Mouse (Mus musculus): ENCODE measurements around the gene Itga1.

Itga1 gene

DNA sequence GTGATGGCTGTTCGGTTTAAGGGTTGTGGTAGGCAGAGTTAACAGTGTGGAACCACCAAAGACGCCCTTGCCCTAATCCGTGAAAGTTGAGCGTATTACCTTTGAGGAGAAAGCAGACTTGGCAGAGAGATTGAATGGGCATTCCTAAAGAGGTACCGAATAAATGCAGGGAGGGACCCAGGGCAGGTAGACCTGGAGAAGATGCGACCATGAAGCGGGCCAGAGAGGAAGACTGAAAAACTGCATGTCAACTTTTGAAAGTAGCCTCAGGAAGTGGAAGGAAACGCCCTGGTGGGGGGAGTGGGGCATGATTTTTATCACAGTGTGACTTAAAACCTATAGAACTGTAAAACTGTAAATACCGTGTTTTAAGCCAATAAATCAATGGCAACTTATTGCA, 2.4 kb downstream of the Itga1 start:
- DNase-seq (ENCODE audit: low read depth, low spot score) = no peak

DNA sequence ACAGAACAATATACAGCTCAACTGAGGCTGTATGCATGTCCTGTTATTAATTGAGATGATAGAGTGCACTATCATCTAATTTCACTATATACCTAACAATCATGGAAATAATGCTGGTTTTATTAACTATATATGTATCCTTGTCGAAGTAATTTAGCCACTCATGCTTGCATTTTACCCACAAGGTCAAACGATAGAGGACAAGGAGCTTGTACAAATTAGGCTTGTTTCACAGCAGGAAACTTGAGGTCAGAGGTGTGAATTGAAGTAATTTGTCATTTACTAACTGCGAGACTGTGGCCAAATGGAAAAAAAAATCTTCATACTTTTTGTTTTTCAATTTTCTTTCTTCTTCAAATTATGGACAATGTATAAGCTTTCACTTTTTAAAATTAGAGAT, 3.5 kb downstream of the Itga1 start:
- DNase-seq (ENCODE audit: low read depth, low spot score) = no peak

GRCm38 (mm10) chr13:115096965-115097364, 4.8 kb downstream of the Itga1 start:
- DNase-seq (ENCODE audit: low read depth, low spot score) = no peak

- DNase-seq (ENCODE audit: low read depth, low spot score) = no peak
Measured at GRCm38 (mm10) chr13:115096216-115096615, 5.5 kb downstream of the Itga1 start.

DNA sequence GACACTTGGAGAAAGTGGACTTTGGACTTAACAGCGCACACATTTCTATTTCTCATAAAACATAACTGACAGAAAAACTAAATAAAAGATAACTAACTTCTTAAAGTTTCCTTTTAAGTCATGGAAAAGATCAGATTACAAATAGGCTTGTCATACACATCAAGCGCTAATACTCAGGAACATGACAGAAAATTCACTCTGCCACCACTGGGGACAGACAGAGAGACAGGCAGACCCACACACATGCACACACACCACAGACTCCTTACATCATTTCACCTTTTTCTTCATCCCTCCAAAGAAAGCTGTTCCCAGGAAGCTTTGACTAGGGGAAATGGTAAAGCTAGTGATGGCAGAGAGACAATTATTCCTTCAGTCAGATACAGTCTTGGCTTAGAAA, 6.4 kb downstream of the Itga1 start:
- no peak for DNase-seq (ENCODE audit: low read depth, low spot score)

DNA sequence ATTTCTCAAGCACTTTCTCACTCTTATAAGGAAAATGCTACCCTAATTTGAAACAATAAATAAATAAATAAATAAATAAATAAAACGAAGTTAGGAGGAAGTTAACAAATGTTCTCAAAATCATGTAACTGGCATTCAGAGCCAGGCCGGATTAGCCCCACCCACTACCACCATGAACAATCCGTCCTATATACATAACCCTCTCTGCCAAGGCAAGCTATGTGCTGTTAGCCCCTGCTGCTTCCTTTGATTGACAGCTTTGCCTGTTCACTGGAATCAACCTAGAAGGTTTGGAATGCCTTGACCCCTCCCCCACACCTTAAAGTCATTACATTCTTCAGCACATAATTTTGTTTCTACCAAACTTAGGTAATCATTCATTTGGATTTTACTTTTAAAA, 10.3 kb downstream of the Itga1 start:
- DNase-seq (ENCODE audit: low read depth, low spot score) = no peak

DNA sequence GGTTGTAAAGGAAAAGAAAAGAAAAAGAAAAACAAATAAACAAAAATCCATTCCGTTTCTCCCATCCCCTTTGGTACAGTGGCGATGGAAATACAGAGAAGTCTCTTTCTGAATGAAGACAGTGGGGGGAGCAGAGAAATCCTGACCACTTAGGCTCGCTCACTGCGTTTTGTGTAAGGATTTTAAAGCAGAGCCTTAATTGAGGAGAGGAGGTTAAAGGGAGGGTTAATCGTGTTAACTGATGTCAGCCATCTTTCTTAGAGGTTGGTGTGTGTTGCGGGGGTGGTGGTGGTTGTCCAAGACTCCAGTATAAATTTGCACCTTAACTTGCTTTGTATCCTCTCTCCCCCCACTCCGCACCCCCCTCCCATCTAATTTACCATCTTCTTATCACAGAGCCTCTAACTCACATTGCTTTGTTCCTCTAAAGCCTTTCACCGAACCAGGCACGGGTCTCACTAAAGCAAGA, 10.8 kb downstream of the Itga1 start:
- DNase-seq (ENCODE audit: low read depth, low spot score) = no peak

DNA sequence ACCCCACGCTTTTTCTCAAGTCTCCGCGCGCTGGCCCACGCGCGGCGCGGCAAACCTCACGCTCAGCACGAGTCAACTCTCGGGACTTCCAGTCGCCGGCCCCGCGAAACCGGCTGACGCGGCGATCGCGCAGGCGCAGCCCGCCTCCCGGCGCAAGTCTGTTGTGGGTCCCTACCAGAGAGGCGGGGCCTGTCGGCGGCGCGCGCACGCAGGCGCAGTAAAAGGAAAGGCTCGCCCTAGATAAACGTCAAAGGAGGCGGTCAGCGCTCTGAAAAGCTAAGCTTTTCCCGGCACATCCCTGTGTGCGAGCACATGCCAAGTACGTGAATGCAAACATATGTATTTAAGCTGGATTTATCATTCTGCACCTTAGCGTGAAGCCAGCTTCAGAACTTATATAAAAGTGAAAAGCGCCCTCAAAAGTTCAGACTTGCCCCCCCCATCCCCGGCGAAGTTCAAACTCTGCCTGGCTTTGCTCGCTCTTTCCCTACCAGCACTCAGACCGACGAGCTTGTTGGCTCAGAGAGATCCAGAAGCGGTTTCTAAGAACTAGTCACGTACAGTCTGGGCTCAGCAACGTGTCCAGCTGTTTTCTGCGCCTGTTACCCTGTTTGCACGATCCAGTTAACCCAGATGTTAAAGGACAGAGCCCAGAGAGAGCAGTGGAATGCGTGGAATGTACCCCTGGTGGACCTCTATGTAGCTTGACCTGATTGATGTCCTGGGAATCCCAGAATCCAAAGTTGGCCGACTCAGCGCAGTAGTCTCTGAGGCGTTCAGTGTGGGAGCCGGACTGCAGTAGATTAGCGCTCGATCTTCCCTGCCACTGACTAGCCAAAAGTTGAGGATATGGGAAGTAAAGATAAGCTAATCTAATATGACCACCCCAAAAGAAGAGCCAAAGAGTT, 11.4 kb downstream of the Itga1 start, which contains the start of gene Pelo:
TSS of gene Pelo (minus strand) at position 118 of the 908 bp plus-strand sequence.
- DNase-seq (ENCODE audit: low read depth, low spot score) = peak; percentile 92

GRCm38 (mm10) chr13:115089395-115090025, 12.3 kb downstream of the Itga1 start:
- DNase-seq (ENCODE audit: low read depth, low spot score) = peak; percentile 49

DNA sequence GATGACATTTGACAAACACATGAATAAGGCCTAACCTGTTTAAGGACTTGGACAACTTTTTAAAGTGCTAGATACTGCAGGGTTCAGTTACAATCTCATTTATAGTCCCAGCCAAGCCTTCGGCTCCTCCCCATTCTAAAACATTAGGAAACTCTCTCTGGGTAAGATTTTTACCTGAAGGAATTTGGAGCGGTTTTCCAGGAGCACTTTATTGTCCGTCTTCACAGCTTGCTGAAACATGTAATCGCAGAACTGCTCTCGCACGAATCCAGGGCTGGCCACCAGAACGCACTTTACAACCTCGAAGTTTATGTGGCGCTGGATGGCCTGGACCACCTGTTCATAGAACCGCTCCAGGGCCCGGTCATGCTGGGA, 12.8 kb downstream of the Itga1 start:
- DNase-seq (ENCODE audit: low read depth, low spot score) = no peak

DNA sequence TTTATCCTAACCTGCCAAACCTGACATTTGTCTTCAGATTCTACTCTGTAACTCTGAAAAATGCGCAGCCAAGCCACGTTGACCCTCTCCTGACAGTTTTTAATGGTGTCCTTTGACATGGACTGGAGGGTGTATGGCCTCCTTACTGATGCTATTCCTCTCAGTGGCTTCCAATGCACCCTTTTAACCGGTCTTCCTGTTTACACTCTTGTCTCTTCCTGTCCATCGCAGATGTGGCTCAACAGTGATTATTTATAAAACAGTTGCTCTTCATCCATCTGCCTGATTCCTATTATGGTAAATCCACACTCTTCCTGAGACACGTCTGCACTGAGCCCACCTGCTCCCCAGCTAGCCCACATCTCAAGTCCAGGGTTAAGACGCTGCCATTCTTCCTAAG, 15.8 kb downstream of the Itga1 start:
- DNase-seq (ENCODE audit: low read depth, low spot score) = no peak

GRCm38 (mm10) chr13:115082339-115082738, 19.4 kb downstream of the Itga1 start:
- no peak for DNase-seq (ENCODE audit: low read depth, low spot score)

DNA sequence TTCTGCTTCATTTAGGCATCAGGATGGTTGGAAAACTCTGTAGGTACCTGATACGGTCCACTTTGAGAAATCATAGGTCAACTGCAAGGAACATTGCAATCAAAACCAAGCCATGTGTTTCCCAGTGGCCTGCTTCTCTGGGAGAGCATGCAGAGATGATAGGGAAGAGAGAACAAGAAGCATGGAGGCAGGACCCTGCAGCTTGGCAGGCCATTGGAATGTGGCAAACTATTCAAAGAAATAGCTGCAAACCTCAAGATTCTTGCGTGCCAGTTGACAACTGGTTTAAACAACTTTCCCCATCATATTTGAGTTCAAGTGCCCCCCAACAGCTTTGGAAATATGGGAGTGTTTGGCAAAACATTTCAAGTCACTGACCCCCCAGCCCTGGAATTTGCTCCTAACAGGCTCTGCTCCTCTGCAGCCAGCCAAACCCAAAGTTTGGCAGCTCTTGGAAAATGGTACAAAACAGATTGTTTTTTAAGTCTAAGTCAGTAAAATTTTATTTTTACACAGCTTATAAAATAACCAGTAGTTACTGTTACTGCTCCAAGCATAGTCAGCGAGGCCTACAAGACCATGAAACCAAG, 21.7 kb downstream of the Itga1 start:
- no peak for DNase-seq (ENCODE audit: low read depth, low spot score)

- DNase-seq (ENCODE audit: low read depth, low spot score) = no peak
Measured at GRCm38 (mm10) chr13:115078997-115079685, 22.6 kb downstream of the Itga1 start.

GRCm38 (mm10) chr13:115077346-115078134, 24.2 kb downstream of the Itga1 start:
- DNase-seq (ENCODE audit: low read depth, low spot score) = no peak

DNA sequence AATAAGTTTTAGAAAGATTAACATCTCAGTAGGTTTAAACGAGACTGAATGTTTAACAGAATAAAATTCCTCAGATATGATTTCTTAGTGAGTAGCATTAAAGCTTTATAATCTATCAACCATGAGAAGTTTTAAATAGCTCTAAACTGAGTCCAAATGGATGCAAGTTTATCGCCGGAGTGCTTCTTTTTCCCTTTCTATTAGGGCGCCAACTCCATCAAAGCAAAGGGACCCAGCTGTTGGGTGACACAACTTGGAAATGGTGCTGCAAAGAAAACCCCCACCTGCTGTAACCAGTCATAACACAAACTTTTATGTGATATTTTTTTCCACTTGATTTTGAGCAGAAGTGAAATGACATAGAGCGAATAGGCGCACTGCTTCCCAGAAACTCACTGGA, 29.4 kb downstream of the Itga1 start:
- no peak for DNase-seq (ENCODE audit: low read depth, low spot score)

DNA sequence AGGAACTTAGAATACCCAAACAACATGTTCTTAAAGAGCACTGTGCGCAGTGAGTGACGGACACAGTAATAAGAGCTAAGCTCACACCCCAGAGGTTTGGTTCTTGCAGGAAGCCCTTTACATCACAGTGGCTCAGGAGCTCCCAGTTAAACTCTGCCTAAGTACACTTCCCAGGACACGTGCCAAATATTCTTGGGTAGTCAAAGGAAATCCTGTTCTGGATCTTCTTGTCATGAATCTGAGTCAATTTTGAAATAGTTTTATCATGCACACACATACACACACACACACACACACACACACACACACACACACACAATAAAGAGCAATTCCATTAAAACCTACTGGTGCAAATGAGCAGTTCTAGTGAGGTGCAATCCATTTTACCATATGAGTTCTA, 30.3 kb downstream of the Itga1 start:
- DNase-seq (ENCODE audit: low read depth, low spot score) = no peak

DNA sequence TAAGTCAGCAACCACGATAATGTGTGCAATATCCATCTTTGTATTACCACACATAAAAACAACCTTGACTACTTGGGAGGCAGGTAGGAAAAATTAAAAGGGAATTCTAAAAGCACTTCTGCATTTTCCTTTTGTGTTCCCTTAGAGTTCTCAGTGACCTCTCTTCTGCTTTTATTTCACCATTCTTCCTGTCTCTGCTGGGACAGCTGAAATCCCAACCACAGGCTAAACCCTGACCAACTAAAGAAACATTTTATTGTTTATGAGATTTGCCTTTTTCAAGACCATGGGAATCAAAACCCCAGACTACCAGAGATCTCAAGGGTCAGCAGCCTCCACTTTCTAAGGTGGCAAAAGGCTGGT, 33.8 kb downstream of the Itga1 start:
- no peak for DNase-seq (ENCODE audit: low read depth, low spot score)

- DNase-seq (ENCODE audit: low read depth, low spot score) = no peak
Measured at GRCm38 (mm10) chr13:115067324-115067967, 34.3 kb downstream of the Itga1 start.

DNA sequence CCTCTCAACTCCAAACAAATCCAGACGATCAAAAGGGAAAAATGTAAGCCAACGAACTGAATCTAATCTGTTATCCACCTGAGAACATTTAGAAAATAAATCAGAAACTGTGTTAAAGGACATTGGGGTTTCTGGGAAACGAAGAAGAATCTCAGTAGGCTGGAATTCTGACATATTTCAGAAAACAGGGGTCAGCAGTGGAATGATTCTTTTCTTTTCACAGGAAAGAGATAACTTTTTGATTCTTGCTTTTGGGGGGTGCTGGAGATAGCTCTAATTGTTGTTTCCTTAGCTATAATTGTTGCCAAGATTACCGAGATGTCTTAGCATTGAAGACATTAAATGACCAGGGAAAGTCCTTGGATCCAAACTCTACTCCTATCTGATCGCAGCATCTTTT, 44.2 kb downstream of the Itga1 start:
- no peak for DNase-seq (ENCODE audit: low read depth, low spot score)

DNA sequence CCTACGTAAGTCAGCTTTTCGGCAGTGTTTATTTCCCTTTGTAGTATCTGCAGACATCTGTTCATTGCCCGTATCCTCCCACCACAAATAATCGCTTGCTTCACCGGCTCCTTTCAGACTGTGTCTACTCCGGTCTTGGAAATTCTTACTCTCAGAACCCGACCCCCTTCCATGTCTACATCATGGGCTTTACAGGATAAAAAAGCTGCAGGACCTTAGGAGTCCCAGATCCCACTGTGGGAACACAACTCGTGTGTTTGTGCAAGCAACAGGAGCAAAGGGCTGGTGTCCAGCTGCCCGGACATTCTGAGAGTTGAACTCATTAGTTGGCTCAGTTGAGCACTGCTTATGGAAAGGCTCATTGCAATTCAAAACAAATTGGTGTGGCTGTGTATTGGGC, 47.0 kb downstream of the Itga1 start:
- DNase-seq (ENCODE audit: low read depth, low spot score) = no peak
